Mouse (Mus musculus) liver, embryonic 14.5 days (tissue): ENCODE data around the gene Prdm15. TPM values are rescaled to one million over a fixed set of nuclear protein-coding genes. Genes with fewer than 3 reads are reported as not detected.

ENCODE experiments used
- ATAC-seq: fragments of 200-750 bp; cut with Nextera tagmentation; 2 replicates; pipeline ENCODE4 v1.8.0; 2017; ENCODE audit warnings: moderate number of reproducible peaks, mild to moderate bottlenecking, moderate library complexity; ENCODE audit not compliant: insufficient read depth
- DNase-seq, 3 experiments: peaks; one replicate each; pipeline ENCODE4 v3.0.0-alpha.2; 2012 to 2013; ENCODE audit warnings: low read depth in 3 of 3, low spot score in 3 of 3
- H3K27ac ChIP-seq: fragments of 300-500 bp; sonication (generic); 2 replicates; pipeline ENCODE4 v1.5.1; 2014; ENCODE audit warnings: moderate library complexity, mild to moderate bottlenecking, control low read depth, inconsistent platforms
- H3K27me3 ChIP-seq: fragments of 300-500 bp; sonication (generic); 2 replicates; pipeline ENCODE4 v1.6.1; 2014; ENCODE audit warnings: mild to moderate bottlenecking, low read length, moderate library complexity; ENCODE audit not compliant: control insufficient read depth, insufficient read depth
- H3K36me3 ChIP-seq: fragments of 300-500 bp; sonication (generic); replicated peaks from 2 replicates; pipeline ENCODE4 v1.6.1; 2014; ENCODE audit warnings: low read depth; ENCODE audit not compliant: control insufficient read depth, insufficient read depth
- H3K4me1 ChIP-seq, 2 experiments: fragments of 200-500 bp in 1 of 2; fragments of 300-500 bp in 1 of 2; sonication (generic) in 1 of 2; replicated peaks; 2 replicates each; pipeline ENCODE4 v1.6.1; 2012 to 2014; ENCODE audit warnings: antibody characterized with exemption in 1 of 2, inconsistent platforms in 1 of 2, low read length in 1 of 2; ENCODE audit not compliant: control insufficient read depth in 2 of 2, insufficient read depth in 2 of 2
- H3K4me2 ChIP-seq: fragments of 300-500 bp; sonication (generic); 2 replicates; pipeline ENCODE4 v1.6.1; 2014; ENCODE audit warnings: low read depth, mild to moderate bottlenecking, control low read depth, moderate library complexity
- H3K4me3 ChIP-seq, 2 experiments: fragments of 200-500 bp in 1 of 2; fragments of 300-500 bp in 1 of 2; sonication (generic) in 1 of 2; 2 replicates each; pipeline ENCODE4 v1.5.1; 2012 to 2014; ENCODE audit warnings: low read depth in 2 of 2, low read length in 2 of 2, mild to moderate bottlenecking in 2 of 2, control low read depth in 1 of 2, inconsistent platforms in 1 of 2, moderate library complexity in 1 of 2; ENCODE audit not compliant: insufficient read depth in 1 of 2
- H3K9ac ChIP-seq: fragments of 300-500 bp; sonication (generic); replicated peaks from 2 replicates; pipeline ENCODE4 v1.6.1; 2014; ENCODE audit warnings: mild to moderate bottlenecking, control low read depth, moderate library complexity
- H3K9me3 ChIP-seq: fragments of 300-500 bp; sonication (generic); 2 replicates; pipeline ENCODE4 v1.6.1; 2016; ENCODE audit warnings: low read length, mixed read lengths; ENCODE audit not compliant: control insufficient read depth
- CTCF ChIP-seq: IDR thresholded peaks from 2 replicates; pipeline ENCODE4 v1.5.1; 2016; ENCODE audit warnings: antibody characterized with exemption, low read depth, control low read depth
- EP300 ChIP-seq: IDR thresholded peaks from 2 replicates; pipeline ENCODE4 v1.6.1; 2016; ENCODE audit warnings: antibody characterized with exemption, low read depth
- WGBS: fragments of 180-500 bp; shearing (Covaris S2); extraction: QIAGEN DNeasy Blood & Tissue Kit; methylation state at CpG from one replicate; pipeline ENCODE4 v1.1.7; 2014; ENCODE audit not compliant: insufficient replicate concordance; 5-methylcytosine and 5-hydroxymethylcytosine counted together
- microRNA-seq: library from miRNA; unstranded; fragments of <30 nt; microRNA quantifications from one replicate; pipeline ENCODE4, GENCODE M21; 2016
- polyA plus RNA-seq, 2 experiments: library from polyadenylated mRNA; depleted of rRNA in 1 of 2; stranded (reverse) in 1 of 2; unstranded in 1 of 2; fragments of >200 nt; fragmentation: Nextera tagmentation in 1 of 2; extraction: Ambion mirVana in 1 of 2; gene quantifications; 2 replicates each; pipeline versions ENCODE4 v1.2.1 to v1.2.3; 2012 to 2014

The Prdm15 gene
- polyA plus RNA-seq, 2 experiments, result 1.7 to 3.4 TPM

GRCm38 (mm10) chr16:97752316-97752941, 99.2 kb downstream of the Prdm15 start:
- Histone ChIP-seq H3K27me3 (no peaks in the 10 kb centered on the region), H3K9me3 (no peaks in the 10 kb centered on the region), H3K9ac (no peak overlapping the region), H3K4me2 (no peak overlapping the region), H3K4me3 (no peak overlapping the region), H3K27ac (no peak overlapping the region), H3K4me1 (peaks cover 0 to 3% of the 10 kb centered on the region in 2 experiments; a peak in 1 of 4 replicates), H3K36me3 (no peaks in the 10 kb centered on the region)
- TF ChIP-seq EP300 (no peak), CTCF (no peak)
- ATAC-seq (no peak), DNase-seq (no peak)
- 19% methylated on average over 3 of the region's 3 CpGs for WGBS

GRCm38 (mm10) chr16:97751884-97752283, 99.8 kb downstream of the Prdm15 start:
- no peak for TF ChIP-seq CTCF
- no peak for TF ChIP-seq EP300
- no peak overlapping the region for H3K27ac ChIP-seq

GRCm38 (mm10) chr16:97748421-97748820, 103.2 kb downstream of the Prdm15 start:
- H3K4me2 ChIP-seq, result no peak overlapping the region
- no peaks in the 10 kb centered on the region; a peak in 1 of 4 replicates for H3K4me1 ChIP-seq
- no peaks in the 10 kb centered on the region for H3K36me3 ChIP-seq
- TF ChIP-seq EP300 (no peak), CTCF (no peak)
- H3K9me3 ChIP-seq, result no peaks in the 10 kb centered on the region
- no peak overlapping the region for H3K4me3 ChIP-seq
- H3K9ac ChIP-seq, result no peak overlapping the region
- 64% methylated on average over 6 of the region's 6 CpGs for WGBS
- DNase-seq (no peak), ATAC-seq (no peak)
- no peaks in the 10 kb centered on the region for H3K27me3 ChIP-seq
- H3K27ac ChIP-seq, result no peak overlapping the region

More at GRCm38 (mm10) chr16:97751884-97752283, 99.8 kb downstream of the Prdm15 start:
- DNase-seq (no peak), ATAC-seq (no peak)
- WGBS, result 38% methylated on average over 8 of the region's 8 CpGs
- no peaks in the 10 kb centered on the region for H3K9me3 ChIP-seq
- no peaks in the 10 kb centered on the region for H3K27me3 ChIP-seq
- H3K4me2 ChIP-seq, result no peak overlapping the region
- no peaks in the 10 kb centered on the region for H3K36me3 ChIP-seq
- peaks cover 0 to 2% of the 10 kb centered on the region in 2 experiments; a peak in 1 of 4 replicates for H3K4me1 ChIP-seq
- H3K4me3 ChIP-seq, result no peak overlapping the region
- no peak overlapping the region for H3K9ac ChIP-seq

Small RNA genes within 50 kb of the gene (microRNA-seq; reads per million reads assigned to microRNA genes)
- gene Mir6964, result not detected

Other genes with a start within 250 kb of the Prdm15 start
- gene Tmprss2, start 240.7 kb downstream of the Prdm15 start, polyA plus RNA-seq (2012; rRNA removed), result 2.4 and 2.9 TPM in 2 replicates
- 3.4 and 3.9 TPM in 2 replicates for gene Tmprss2, start 240.7 kb downstream of the Prdm15 start, polyA plus RNA-seq (2014; fragmentation: Nextera tagmentation; extraction: Ambion mirVana)
- 1.2 and 1.4 TPM in 2 replicates for gene Ripk4, start 88.1 kb downstream of the Prdm15 start, polyA plus RNA-seq (2012; rRNA removed)
- gene Ripk4, start 88.1 kb downstream of the Prdm15 start, polyA plus RNA-seq (2014; fragmentation: Nextera tagmentation; extraction: Ambion mirVana), result 1.8 and 2.4 TPM in 2 replicates
- gene C2cd2, start 110.7 kb upstream of the Prdm15 start, polyA plus RNA-seq (2012; rRNA removed), result 1.5 and 1.9 TPM in 2 replicates
- 4.6 and 6.2 TPM in 2 replicates for gene C2cd2, start 110.7 kb upstream of the Prdm15 start, polyA plus RNA-seq (2014; fragmentation: Nextera tagmentation; extraction: Ambion mirVana)
- gene Zbtb21, start 110.8 kb upstream of the Prdm15 start, polyA plus RNA-seq (2012; rRNA removed), result 3.3 and 3.5 TPM in 2 replicates
- 2.3 and 3.2 TPM in 2 replicates for gene Zbtb21, start 110.8 kb upstream of the Prdm15 start, polyA plus RNA-seq (2014; fragmentation: Nextera tagmentation; extraction: Ambion mirVana)
- gene B230307C23Rik, start 145.5 kb upstream of the Prdm15 start, polyA plus RNA-seq (2012; rRNA removed), result 7.1 and 9.7 TPM in 2 replicates
- 12.2 and 12.3 TPM in 2 replicates for gene B230307C23Rik, start 145.5 kb upstream of the Prdm15 start, polyA plus RNA-seq (2014; fragmentation: Nextera tagmentation; extraction: Ambion mirVana)
- gene A630089N07Rik, start 230.6 kb upstream of the Prdm15 start, polyA plus RNA-seq (2012; rRNA removed), result 2.4 and 4.5 TPM in 2 replicates
- 7.8 and 8.2 TPM in 2 replicates for gene A630089N07Rik, start 230.6 kb upstream of the Prdm15 start, polyA plus RNA-seq (2014; fragmentation: Nextera tagmentation; extraction: Ambion mirVana)